Mouse (Mus musculus) thymus, adult 2 months (tissue): ENCODE results near the gene Aplp2.

Experiments used
- CTCF ChIP-seq: fragments of 200-500 bp; IDR thresholded peaks from 2 replicates; pipeline ENCODE4 v1.5.1; 2012; ENCODE audit warnings: mild to moderate bottlenecking, control low read depth, low read length, moderate library complexity, borderline replicate concordance; ENCODE audit not compliant: control insufficient read depth, poor library complexity, insufficient read depth; ENCODE audit errors: extremely low read depth
- POLR2A ChIP-seq: fragments of 200-500 bp; IDR thresholded peaks from 2 replicates; pipeline ENCODE4 v1.6.1; 2012; ENCODE audit warnings: mild to moderate bottlenecking, low read length, control low read depth, moderate library complexity; ENCODE audit not compliant: control insufficient read depth, poor library complexity, insufficient read depth; ENCODE audit errors: extremely low read depth

DNA sequence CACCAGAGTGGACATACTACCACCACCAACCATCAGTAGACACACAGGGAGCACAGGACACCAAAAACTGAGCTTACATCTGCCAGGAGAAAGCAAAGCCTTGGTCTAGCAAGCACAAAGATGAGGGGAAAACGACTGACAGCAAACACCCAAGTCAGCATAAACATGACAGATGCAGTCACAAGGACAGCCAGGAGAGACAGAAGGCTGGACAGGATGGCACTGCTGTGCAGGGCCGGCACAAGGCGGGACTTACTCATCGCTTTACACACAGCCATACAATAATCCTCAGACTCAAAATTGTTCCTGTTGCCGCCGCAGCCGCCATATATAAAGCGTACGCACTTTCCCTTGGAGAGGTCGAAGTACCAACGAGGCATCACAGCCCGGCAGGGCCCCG is 44.3 kb downstream of the Aplp2 start:
- TF ChIP-seq CTCF (no peak), POLR2A (no peak)
